Mouse (Mus musculus): ENCODE results near the gene Gnas.
"Not testable (repeated sequence)": the region's sequence is repeated elsewhere in the genome, so short reads cannot be mapped to it uniquely, and the experiment has no call there.

Gnas gene

GRCm38 (mm10) chr2:174328358-174328905 is 44.3 kb downstream of the Gnas start:
- DNase-seq (ENCODE audit: low spot score): no peak

- no peak for DNase-seq (ENCODE audit: low spot score)
Observed at GRCm38 (mm10) chr2:174328926-174329662, 45.0 kb downstream of the Gnas start.

- peak; percentile 77 for DNase-seq (ENCODE audit: low spot score)
Observed at GRCm38 (mm10) chr2:174329663-174330615, 45.8 kb downstream of the Gnas start.

- peak; percentile 72 for DNase-seq (ENCODE audit: low spot score)
Observed at GRCm38 (mm10) chr2:174330616-174331191, 46.6 kb downstream of the Gnas start.

- DNase-seq (ENCODE audit: low spot score): no peak
Observed at GRCm38 (mm10) chr2:174331282-174332030, 47.3 kb downstream of the Gnas start.

- DNase-seq (ENCODE audit: low spot score): no peak
Observed at GRCm38 (mm10) chr2:174333239-174333890, 49.2 kb downstream of the Gnas start.

- no peak for DNase-seq (ENCODE audit: low spot score)
Observed at GRCm38 (mm10) chr2:174334415-174334814, 50.3 kb downstream of the Gnas start.

- DNase-seq (ENCODE audit: low spot score): no peak
Observed at GRCm38 (mm10) chr2:174337275-174337674, 53.2 kb downstream of the Gnas start.

- no peak for DNase-seq (ENCODE audit: low spot score)
Observed at GRCm38 (mm10) chr2:174339701-174340100, 55.6 kb downstream of the Gnas start.

GRCm38 (mm10) chr2:174340229-174340892 is 56.2 kb downstream of the Gnas start:
- DNase-seq (ENCODE audit: low spot score): no peak

GRCm38 (mm10) chr2:174340893-174341580 is 56.9 kb downstream of the Gnas start:
- DNase-seq (ENCODE audit: low spot score): no peak

- DNase-seq (ENCODE audit: low spot score): no peak
Observed at GRCm38 (mm10) chr2:174342793-174343400, 58.8 kb downstream of the Gnas start.

GRCm38 (mm10) chr2:174343566-174343965 is 59.4 kb downstream of the Gnas start:
- DNase-seq (ENCODE audit: low spot score): no peak

- peak; percentile 31 for DNase-seq (ENCODE audit: low spot score)
Observed at GRCm38 (mm10) chr2:174344003-174344655, 60.0 kb downstream of the Gnas start.

- DNase-seq (ENCODE audit: low spot score): no peak
Observed at GRCm38 (mm10) chr2:174344996-174345395, 60.9 kb downstream of the Gnas start.

- DNase-seq (ENCODE audit: low spot score): no peak
Observed at GRCm38 (mm10) chr2:174346612-174346998, 62.5 kb downstream of the Gnas start, which contains the start of gene Gm20721. Gene Gm20721, minus strand, starts transcription at chr2:174346712.

- DNase-seq (ENCODE audit: low spot score): not testable (repeated sequence)
Observed at GRCm38 (mm10) chr2:174346999-174347668, 63.0 kb downstream of the Gnas start.

GRCm38 (mm10) chr2:174358516-174358915 is 74.4 kb downstream of the Gnas start:
- no peak for DNase-seq (ENCODE audit: low spot score)
